Mouse (Mus musculus) forebrain, embryonic 10.5 days (tissue): ENCODE data around the gene Syt1. TPM values are rescaled to one million over a fixed set of nuclear protein-coding genes. Genes with fewer than 3 reads are reported as not detected.

Source experiments
- DNase-seq: peaks from one replicate; pipeline ENCODE4 v3.0.0-alpha.2; 2017; ENCODE audit warnings: low spot score; ENCODE audit errors: extremely low spot score
- H3K27ac ChIP-seq: fragments of 300-500 bp; sonication (generic); 2 replicates; pipeline ENCODE4 v1.5.1; 2016; ENCODE audit warnings: mild to moderate bottlenecking
- H3K27me3 ChIP-seq: fragments of 300-500 bp; sonication (generic); 2 replicates; pipeline ENCODE4 v1.6.1; 2016; ENCODE audit warnings: mild to moderate bottlenecking; ENCODE audit not compliant: poor library complexity, severe bottlenecking
- H3K36me3 ChIP-seq: fragments of 300-500 bp; sonication (generic); replicated peaks from 2 replicates; pipeline ENCODE4 v1.6.1; 2016; ENCODE audit warnings: mild to moderate bottlenecking, moderate library complexity
- H3K4me1 ChIP-seq: fragments of 300-500 bp; sonication (generic); 2 replicates; pipeline ENCODE4 v1.6.1; 2016
- H3K4me3 ChIP-seq: fragments of 300-500 bp; sonication (generic); 2 replicates; pipeline ENCODE4 v1.5.1; 2016; ENCODE audit warnings: mild to moderate bottlenecking, moderate library complexity
- H3K9me3 ChIP-seq: fragments of 300-500 bp; sonication (generic); 2 replicates; pipeline ENCODE4 v1.6.1; 2016; ENCODE audit warnings: mild to moderate bottlenecking, moderate library complexity
- WGBS: fragments of 180-500 bp; shearing (Covaris S2); methylation state at CpG from one replicate; pipeline ENCODE4 v1.1.7; 2016; 5-methylcytosine and 5-hydroxymethylcytosine counted together
- polyA plus RNA-seq: library from polyadenylated mRNA; unstranded; fragments of >200 nt; fragmentation: Nextera tagmentation; extraction: Ambion mirVana; gene quantifications from 2 replicates; pipeline ENCODE4 v1.2.1, GENCODE M21; 2016

Syt1 gene
- polyA plus RNA-seq, 1 experiment from 2014 or later = 3.8 TPM

DNA sequence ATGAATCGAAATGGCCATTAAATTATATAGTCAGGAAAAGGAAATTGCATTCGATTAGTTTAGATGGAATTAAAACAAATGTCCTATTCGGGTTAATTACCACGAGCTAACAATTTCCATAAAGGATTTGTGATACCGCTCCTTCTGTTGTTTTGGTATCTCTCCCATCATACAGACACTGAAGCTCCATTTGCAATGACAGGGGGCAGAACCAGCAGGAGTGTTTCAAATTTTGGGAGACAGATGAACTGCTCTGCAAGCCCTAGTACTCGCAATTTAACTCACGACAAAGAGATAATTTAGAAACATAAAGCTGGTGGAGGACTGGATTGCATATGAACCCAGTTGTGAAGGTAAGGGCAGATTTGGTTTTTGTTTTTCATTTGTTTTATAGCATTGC is 210.0 kb downstream of the Syt1 start:
- H3K4me1 ChIP-seq = no peaks in the 10 kb centered on the region
- no peaks in the 10 kb centered on the region for H3K27me3 ChIP-seq
- no peak overlapping the region for H3K4me3 ChIP-seq
- WGBS = 94% methylated on average over 7 of the region's 7 CpGs
- no peak for DNase-seq
- H3K27ac ChIP-seq = no peak overlapping the region
- H3K36me3 ChIP-seq = no peaks in the 10 kb centered on the region
- H3K9me3 ChIP-seq = no peaks in the 10 kb centered on the region

DNA sequence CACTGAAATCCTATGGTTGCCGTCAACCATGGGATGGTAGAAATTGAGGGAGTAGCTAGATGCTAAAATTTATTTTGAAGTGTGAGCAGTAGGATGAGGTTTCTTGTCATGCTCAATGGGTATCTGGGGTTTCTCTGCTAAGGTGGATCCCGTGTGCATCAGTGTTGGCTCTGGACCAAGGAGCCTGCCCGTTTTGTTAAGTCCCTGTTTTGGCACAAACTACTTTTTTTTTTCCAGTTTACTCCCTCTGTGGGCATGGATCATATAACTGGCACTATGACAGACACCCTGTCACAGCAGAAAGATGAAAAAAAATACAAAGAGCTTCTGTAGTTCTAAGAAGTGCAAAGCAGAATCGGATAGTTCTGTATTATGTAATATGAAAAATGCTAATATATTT is 212.0 kb downstream of the Syt1 start:
- H3K27ac ChIP-seq = no peak overlapping the region
- 92% methylated on average over 4 of the region's 4 CpGs for WGBS
- no peaks in the 10 kb centered on the region for H3K36me3 ChIP-seq
- no peak overlapping the region for H3K4me3 ChIP-seq
- H3K9me3 ChIP-seq = no peaks in the 10 kb centered on the region
- H3K4me1 ChIP-seq = no peaks in the 10 kb centered on the region
- DNase-seq = no peak
- H3K27me3 ChIP-seq = no peaks in the 10 kb centered on the region

DNA sequence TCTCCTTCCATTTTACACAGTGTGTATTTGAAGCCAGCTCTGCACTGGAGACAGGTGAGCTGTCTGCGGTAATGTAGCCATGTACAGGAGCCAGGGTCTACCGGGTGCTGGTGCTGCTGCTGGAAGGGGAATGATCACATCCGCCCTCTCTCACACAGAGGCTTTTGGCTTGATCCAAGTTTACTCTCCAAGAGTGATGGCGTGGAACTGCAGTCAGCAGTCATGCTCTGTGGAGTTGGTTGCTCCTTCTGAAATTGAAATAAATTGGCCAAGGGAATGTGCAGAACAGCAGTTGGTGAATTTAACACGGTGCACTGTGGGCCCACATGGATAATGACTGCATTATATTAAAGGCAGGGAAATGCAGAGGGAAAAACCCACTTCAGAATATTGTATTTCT is 228.0 kb downstream of the Syt1 start:
- Histone ChIP-seq H3K36me3 (no peaks in the 10 kb centered on the region), H3K27me3 (no peaks in the 10 kb centered on the region), H3K4me1 (no peaks in the 10 kb centered on the region), H3K4me3 (no peak overlapping the region), H3K27ac (no peak overlapping the region), H3K9me3 (no peaks in the 10 kb centered on the region)
- no peak for DNase-seq
- WGBS = 90% methylated on average over 5 of the region's 5 CpGs

DNA sequence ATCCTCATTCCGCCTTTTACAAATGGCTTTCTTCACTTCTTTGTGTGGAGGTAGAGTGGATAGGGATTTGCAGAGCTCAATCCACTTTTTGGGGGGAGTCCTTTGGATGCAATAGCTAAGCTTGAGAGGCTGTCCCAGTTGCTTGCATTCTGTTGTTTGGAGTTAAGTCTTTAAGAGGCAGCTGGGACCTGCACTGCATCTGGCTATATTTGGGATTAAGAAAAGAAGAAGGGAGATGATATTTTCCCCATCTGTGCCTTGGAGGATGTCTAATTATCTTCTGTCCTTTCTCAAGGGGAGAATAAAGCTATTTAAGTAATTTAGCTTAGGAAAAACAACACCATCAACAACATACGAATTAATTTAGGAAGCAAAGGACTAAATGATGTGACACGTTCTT is 230.2 kb downstream of the Syt1 start:
- Histone ChIP-seq H3K36me3 (no peaks in the 10 kb centered on the region), H3K9me3 (no peaks in the 10 kb centered on the region), H3K27me3 (no peaks in the 10 kb centered on the region), H3K4me3 (no peak overlapping the region), H3K27ac (no peak overlapping the region), H3K4me1 (peaks cover 6% of the 10 kb centered on the region; the same call in 1 of the 2 replicates)
- WGBS = 87% methylated on average over 3 of the region's 3 CpGs
- DNase-seq = no peak

DNA sequence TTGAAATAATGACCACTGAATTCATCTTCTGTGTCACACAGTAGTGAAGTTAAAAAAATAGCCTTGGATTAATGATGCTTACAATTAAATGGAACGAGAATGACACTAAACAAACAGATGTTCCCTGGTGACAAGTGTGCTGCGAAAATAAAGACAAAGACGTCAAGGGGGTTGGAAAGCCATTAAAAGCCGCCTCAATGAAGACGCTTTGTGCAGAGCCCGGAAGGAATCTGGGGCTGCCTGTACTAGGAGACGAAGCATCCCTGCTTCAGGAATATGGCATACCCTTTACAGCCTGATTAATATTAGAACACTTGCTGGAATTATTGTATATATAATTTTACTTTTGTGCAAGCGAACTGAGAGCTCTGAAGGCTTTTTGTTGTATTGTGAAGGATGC is 234.0 kb downstream of the Syt1 start:
- H3K4me1 ChIP-seq = peaks cover 6% of the 10 kb centered on the region; the same call in 1 of the 2 replicates
- no peak overlapping the region for H3K4me3 ChIP-seq
- H3K9me3 ChIP-seq = no peaks in the 10 kb centered on the region
- no peaks in the 10 kb centered on the region for H3K27me3 ChIP-seq
- H3K36me3 ChIP-seq = no peaks in the 10 kb centered on the region
- no peak overlapping the region for H3K27ac ChIP-seq
- no peak for DNase-seq
- 64% methylated on average over 8 of the region's 8 CpGs for whole genome bisulfite sequencing

DNA sequence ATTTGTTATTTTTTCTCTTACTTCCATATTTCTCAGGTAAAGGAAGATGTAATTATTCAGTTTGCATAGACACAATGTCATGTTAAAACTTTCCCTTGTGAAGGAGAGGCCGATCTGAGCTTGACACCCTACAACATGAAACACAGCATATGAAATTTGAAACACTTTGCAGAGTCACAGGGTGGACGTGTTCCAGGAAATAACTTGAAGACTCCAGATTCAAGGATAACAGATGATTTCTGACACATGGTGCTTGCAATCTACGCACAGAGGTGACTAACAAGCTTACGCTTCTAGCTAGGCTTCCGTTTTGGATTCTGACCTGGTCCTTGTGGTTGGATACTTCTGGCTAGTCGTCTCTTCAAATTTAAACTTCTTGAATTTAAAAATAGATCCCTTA is 239.7 kb downstream of the Syt1 start:
- Histone ChIP-seq H3K36me3 (no peaks in the 10 kb centered on the region), H3K27me3 (no peaks in the 10 kb centered on the region), H3K27ac (no peak overlapping the region), H3K9me3 (no peaks in the 10 kb centered on the region), H3K4me1 (peaks cover 16% of the 10 kb centered on the region), H3K4me3 (no peak overlapping the region)
- DNase-seq = no peak
- WGBS = 92% methylated on average over 6 of the region's 6 CpGs

DNA sequence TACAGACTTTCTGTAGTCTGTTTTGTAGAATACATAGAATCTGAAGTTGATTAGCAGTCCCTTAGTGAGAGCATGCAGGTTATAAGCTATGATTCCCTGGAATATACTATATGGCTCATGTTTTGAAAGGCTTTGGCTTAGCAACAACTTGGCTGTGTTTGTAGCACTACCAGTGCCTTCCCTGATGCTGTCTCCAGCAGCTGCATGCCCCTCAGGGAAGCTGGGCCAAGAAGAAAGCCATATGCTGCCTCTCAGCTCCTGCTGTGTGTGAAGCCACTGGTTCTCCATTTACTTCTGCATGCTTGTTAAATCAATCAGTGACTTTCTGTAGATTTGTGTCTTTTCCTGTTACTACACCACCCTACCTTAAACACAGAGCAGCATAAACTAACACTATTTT is 245.2 kb downstream of the Syt1 start:
- Histone ChIP-seq H3K4me3 (no peak overlapping the region), H3K27me3 (no peaks in the 10 kb centered on the region), H3K9me3 (no peaks in the 10 kb centered on the region), H3K36me3 (no peaks in the 10 kb centered on the region), H3K4me1 (peaks cover 16% of the 10 kb centered on the region), H3K27ac (no peak overlapping the region)
- DNase-seq = no peak

DNA sequence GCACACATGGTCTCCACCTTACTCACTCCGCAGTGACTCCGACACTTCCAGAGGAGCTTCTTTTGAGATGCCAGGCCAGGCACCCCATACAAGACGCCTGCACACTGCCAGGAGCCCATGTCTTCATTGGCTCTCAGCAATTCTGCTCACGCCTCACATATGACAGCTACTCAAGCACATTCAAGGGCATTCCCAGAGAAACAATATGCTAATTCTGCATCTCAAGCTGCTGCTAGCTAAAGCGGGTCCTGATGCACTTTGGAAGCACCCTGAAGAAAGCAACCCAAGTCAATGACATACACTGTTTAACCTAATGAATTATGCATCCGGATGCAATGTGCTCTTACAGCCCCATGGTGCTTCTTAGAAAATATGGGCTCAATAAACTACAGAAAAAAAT is 247.1 kb downstream of the Syt1 start:
- H3K4me3 ChIP-seq = no peak overlapping the region
- H3K9me3 ChIP-seq = no peaks in the 10 kb centered on the region
- H3K27ac ChIP-seq = no peak overlapping the region
- WGBS = 94% methylated on average over 6 of the region's 6 CpGs
- H3K4me1 ChIP-seq = no peaks in the 10 kb centered on the region
- no peaks in the 10 kb centered on the region for H3K27me3 ChIP-seq
- H3K36me3 ChIP-seq = no peaks in the 10 kb centered on the region
- DNase-seq = no peak

DNA sequence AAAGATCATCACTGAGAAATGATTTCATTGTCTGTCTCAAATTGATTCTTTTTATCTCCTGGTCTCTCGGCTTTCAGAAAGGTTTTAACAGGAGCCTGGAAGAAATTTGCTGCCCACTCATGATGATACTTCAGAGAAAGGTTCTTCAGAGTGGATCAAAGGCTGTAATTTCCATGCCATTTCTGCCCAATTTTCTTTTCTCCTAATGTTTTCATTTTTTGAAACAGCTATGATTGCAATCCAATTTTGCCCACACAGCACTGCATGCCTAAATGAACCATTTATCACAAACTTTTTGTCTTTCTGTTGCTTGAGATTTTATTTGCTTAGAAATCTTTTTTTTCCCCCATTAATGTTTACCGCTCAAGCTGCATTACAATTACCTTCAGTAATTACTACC is 257.5 kb downstream of the Syt1 start:
- Histone ChIP-seq H3K4me1 (no peaks in the 10 kb centered on the region), H3K36me3 (no peaks in the 10 kb centered on the region), H3K27me3 (no peaks in the 10 kb centered on the region), H3K4me3 (no peak overlapping the region), H3K27ac (no peak overlapping the region), H3K9me3 (no peaks in the 10 kb centered on the region)
- no peak for DNase-seq
- WGBS = 84% methylated on average over 2 of the region's 2 CpGs

DNA sequence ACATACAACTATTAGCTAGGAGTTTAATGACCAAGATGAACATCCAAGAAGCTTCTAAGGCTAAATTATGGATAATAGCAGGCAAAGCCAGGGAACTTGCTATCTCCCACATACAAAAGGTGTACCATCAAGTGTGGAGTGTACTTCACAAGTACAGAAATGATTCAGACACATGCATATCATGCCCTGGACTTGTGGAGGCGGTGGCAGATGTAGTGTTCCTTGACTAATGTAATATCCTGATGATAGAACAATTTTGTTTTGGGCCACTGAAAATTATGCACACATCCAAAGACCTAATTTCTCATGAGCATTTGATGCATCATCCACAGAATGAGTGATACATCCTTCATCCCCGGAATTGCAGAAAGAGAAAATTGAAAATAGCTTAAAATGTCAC is 267.0 kb downstream of the Syt1 start:
- no peaks in the 10 kb centered on the region for H3K27me3 ChIP-seq
- H3K36me3 ChIP-seq = no peaks in the 10 kb centered on the region
- H3K4me1 ChIP-seq = peaks cover 9% of the 10 kb centered on the region
- no peak overlapping the region for H3K4me3 ChIP-seq
- no peak for DNase-seq
- H3K9me3 ChIP-seq = no peaks in the 10 kb centered on the region
- WGBS = 83% methylated on average over 2 of the region's 2 CpGs
- H3K27ac ChIP-seq = no peak overlapping the region

DNA sequence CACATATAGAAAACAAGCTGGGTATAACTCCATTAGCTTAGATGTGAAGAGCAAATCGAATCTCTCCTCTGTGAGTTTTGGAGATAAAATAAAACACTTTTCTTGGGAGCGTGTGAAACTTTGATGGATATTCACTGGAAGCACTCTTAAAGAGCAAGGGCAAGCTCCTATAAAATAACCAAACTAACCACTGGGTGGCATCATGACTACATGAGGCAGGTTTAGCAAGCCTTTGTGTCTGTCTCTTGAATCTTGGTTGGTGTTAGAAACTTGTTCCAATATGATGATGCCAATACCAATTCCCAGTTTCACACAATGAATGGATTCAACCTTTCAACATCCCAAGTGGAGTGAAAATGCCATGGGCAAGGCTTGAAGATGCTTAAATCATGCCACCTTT is 276.8 kb downstream of the Syt1 start:
- 66% methylated on average over 2 of the region's 2 CpGs for WGBS
- H3K9me3 ChIP-seq = peaks cover 4% of the 10 kb centered on the region; the same call in 1 of the 2 replicates
- no peak overlapping the region for H3K27ac ChIP-seq
- H3K4me3 ChIP-seq = no peak overlapping the region
- H3K36me3 ChIP-seq = no peaks in the 10 kb centered on the region
- no peaks in the 10 kb centered on the region for H3K4me1 ChIP-seq
- no peak for DNase-seq
- H3K27me3 ChIP-seq = no peaks in the 10 kb centered on the region

DNA sequence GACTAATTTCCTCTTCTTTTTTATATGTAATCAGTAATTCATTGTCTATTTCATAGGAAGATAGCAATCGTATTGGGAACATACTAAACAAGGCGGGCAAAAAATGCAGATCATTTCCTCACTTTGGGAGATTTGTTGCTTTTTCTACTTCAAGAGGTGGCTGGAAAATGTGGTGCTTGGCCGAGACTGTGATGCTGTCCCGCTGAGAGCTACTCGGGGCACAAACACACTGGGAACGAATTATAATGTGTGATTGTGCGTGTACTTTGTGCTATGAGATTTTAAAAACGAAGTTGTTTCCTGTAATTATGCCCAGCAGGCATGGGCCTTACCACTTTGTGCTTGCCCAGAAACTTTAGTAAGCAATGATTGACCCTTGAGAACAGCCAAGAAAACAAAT is 281.8 kb downstream of the Syt1 start:
- no peak overlapping the region for H3K27ac ChIP-seq
- no peaks in the 10 kb centered on the region for H3K4me1 ChIP-seq
- H3K27me3 ChIP-seq = no peaks in the 10 kb centered on the region
- H3K9me3 ChIP-seq = peaks cover 4% of the 10 kb centered on the region; the same call in 1 of the 2 replicates
- DNase-seq = no peak
- H3K36me3 ChIP-seq = no peaks in the 10 kb centered on the region
- WGBS = 86% methylated on average over 8 of the region's 8 CpGs
- no peak overlapping the region for H3K4me3 ChIP-seq

DNA sequence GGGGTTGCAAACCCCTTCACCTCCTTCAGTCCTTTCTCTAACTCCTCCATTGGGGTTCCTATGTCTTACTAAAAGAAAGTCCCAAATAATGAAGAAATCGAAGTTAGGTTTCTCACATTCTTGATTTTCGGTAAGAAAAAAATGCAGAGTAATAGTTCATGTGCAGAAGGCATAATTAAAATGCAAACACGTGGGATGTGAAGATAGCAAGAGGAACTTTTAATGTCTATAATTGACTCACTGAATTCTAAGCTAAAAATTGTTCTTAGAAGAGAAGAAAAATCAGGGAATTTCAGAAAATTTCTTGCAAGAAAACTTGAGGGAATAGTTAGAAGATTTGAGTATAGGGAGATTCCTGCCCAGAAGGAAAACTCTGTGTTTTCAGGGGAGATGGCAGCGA is 284.4 kb downstream of the Syt1 start:
- WGBS = 90% methylated on average over 4 of the region's 4 CpGs
- Histone ChIP-seq H3K27me3 (no peaks in the 10 kb centered on the region), H3K27ac (no peak overlapping the region), H3K9me3 (no peaks in the 10 kb centered on the region), H3K4me1 (no peaks in the 10 kb centered on the region), H3K4me3 (no peak overlapping the region), H3K36me3 (no peaks in the 10 kb centered on the region)
- no peak for DNase-seq

DNA sequence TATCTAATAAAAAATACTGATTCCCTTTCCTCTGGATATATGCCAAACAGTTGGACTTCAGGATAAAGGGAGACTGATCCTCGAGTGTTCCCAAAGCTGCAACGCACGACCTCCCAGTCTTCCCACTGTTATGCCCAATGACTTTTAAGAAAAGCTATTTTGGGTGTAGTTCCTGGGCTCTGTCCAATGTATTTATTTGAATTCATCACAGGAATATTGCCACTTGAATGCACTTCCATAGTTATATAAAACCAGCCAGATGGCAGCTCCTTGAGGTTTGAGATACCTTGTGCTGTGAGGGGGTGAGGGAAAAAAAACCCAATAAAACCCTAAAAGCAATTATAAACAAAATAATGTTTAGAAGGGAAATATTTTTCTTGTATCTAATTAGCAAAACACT is 285.9 kb downstream of the Syt1 start:
- WGBS = 79% methylated on average over 3 of the region's 3 CpGs
- DNase-seq = no peak
- Histone ChIP-seq H3K27ac (no peak overlapping the region), H3K27me3 (no peaks in the 10 kb centered on the region), H3K4me1 (no peaks in the 10 kb centered on the region), H3K4me3 (no peak overlapping the region), H3K36me3 (no peaks in the 10 kb centered on the region), H3K9me3 (no peaks in the 10 kb centered on the region)
